Mouse (Mus musculus) lung, adult 2 months (tissue): ENCODE data around the gene Cbx2. TPM values are rescaled to one million over a fixed set of nuclear protein-coding genes. Genes with fewer than 3 reads are reported as not detected.

Experiments
- DNase-seq: peaks from one replicate; pipeline ENCODE4 v3.0.0; 2022
- H3K4me1 ChIP-seq: fragments of 200-500 bp; 2 replicates; pipeline ENCODE4 v1.6.1; 2011; ENCODE audit warnings: low read length; ENCODE audit not compliant: control insufficient read depth, insufficient read depth
- H3K4me3 ChIP-seq: fragments of 200-500 bp; replicated peaks from 2 replicates; pipeline ENCODE3; 2011; ENCODE audit warnings: low read depth, mild to moderate bottlenecking, control low read depth, low read length; ENCODE audit errors: extremely low read depth
- CTCF ChIP-seq: fragments of 200-500 bp; IDR thresholded peaks from 2 replicates; pipeline ENCODE4 v1.5.1; 2011; ENCODE audit warnings: mild to moderate bottlenecking, low read length, control low read depth; ENCODE audit not compliant: insufficient read depth
- POLR2A ChIP-seq: fragments of 200-500 bp; IDR thresholded peaks from 2 replicates; pipeline ENCODE4 v1.6.1; 2011; ENCODE audit warnings: low read depth, mild to moderate bottlenecking, control low read depth, low read length, borderline replicate concordance; ENCODE audit errors: extremely low read depth
- WGBS: fragments of 180-500 bp; shearing (Covaris S2); methylation state at CpG from one replicate; pipeline ENCODE4 v1.1.7; 2018; 5-methylcytosine and 5-hydroxymethylcytosine counted together
- polyA plus RNA-seq: library from polyadenylated mRNA; depleted of rRNA; stranded (reverse); fragments of >200 nt; gene quantifications from 2 replicates; pipeline ENCODE4 v1.2.3, GENCODE M21; 2012

Gene Cbx2
- polyA plus RNA-seq, 1 experiment = 4.4 TPM

DNA sequence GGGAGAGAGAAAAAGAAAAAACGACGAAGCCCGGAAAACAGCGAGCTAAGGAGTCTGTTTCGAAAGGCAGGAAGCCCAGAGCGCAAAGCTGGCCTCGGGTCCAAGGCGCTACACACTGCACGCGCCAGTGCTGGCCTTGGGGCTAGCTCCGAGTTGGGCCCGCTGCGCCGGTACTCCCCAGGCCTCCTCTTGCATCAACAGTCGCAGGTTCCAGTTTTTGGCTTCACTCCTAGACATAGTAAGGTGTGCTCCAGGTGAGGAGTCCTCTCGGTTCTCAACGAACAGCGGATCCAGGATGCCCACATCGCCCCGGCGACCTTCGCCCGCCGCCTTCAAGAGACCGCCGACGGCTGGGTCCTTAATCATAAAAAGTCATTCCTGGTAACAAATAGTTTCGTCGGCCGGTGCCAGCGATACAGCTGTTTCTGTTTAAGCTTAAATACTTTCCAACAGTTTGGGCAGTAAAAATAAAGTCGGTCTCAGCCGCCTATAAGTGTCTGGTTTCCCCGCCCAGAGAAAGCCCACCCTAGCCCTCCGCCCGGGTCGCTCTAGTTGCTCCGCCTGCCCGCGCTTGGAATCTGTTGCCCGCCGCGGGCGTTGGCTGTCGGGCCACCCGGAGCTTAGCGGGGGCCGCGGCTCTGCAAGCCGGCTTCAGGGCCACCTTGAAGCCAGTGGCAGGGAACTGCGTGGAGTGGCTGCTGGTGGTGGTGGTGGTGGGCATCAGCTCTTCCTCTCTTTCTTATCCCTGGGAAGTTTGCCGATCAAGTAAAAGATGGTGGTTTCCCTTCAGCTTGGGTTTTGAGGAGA, 19.9 kb downstream of the Cbx2 start:
- no peak for TF ChIP-seq POLR2A
- no peak for TF ChIP-seq CTCF
- Histone ChIP-seq H3K4me3 (no peak overlapping the region), H3K4me1 (peaks cover 23% of the 10 kb centered on the region)
- 7% methylated on average over 52 of the region's 52 CpGs for WGBS
- DNase-seq = no peak

DNA sequence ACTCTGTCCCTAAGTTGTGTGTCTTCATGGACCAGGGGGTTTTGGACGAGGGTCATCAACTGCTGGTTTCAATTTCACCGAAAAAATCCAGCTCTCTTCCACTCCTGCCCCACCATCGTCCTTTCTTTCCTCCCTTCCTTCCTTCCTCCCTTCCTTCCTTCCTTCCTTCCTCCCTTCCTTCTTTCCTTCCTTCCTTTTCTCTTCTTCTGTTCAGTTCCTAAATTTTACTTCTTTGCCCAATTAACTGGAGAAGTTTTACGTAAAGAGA, 20.4 kb downstream of the Cbx2 start:
- WGBS = 18% methylated on average over 4 of the region's 4 CpGs
- no peak for TF ChIP-seq POLR2A
- no peak for TF ChIP-seq CTCF
- DNase-seq = no peak
- Histone ChIP-seq H3K4me1 (peaks cover 23% of the 10 kb centered on the region), H3K4me3 (no peak overlapping the region)

DNA sequence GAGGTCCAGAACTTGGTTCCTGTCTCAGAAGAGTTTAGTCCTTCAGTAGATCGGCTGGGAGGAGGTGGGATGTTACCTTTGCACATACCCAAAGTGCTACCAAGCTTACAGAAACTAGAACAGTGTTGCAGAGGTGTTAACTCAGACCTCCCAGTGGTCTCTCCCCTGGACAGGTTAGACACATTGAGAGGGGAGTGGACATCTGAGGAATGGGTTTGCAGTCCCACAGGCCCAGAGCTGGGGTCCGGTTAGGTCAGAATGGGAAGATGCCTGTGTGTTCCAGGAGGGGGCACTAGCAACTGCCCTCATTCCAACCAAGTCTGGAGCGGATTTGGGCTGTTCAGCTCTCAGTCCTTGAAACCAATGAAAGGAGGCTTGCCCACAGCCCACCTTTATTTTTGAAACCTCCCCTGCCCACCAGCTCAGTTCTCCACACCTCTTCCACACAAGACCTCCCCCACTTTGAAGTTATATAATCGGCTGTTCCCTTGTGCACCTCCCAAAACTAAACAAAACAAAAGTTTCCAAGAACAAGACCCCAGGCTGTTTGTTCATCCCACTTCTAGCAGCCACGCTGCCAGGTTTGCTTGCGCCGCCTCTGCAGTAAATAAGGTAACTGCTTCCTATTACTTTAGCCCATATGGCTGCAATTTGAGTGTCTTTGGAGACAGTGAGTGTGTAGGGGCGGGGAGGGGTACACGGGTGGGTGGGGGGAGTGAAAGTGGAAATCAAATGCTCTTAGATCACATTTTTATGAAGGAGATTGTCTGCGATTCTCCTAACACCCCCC, 21.2 kb downstream of the Cbx2 start:
- WGBS = 11% methylated on average over 10 of the region's 10 CpGs
- peak; percentile 73 for TF ChIP-seq CTCF
- no peak for TF ChIP-seq POLR2A
- Histone ChIP-seq H3K4me3 (no peak overlapping the region), H3K4me1 (peaks cover 23% of the 10 kb centered on the region)
- no peak for DNase-seq

DNA sequence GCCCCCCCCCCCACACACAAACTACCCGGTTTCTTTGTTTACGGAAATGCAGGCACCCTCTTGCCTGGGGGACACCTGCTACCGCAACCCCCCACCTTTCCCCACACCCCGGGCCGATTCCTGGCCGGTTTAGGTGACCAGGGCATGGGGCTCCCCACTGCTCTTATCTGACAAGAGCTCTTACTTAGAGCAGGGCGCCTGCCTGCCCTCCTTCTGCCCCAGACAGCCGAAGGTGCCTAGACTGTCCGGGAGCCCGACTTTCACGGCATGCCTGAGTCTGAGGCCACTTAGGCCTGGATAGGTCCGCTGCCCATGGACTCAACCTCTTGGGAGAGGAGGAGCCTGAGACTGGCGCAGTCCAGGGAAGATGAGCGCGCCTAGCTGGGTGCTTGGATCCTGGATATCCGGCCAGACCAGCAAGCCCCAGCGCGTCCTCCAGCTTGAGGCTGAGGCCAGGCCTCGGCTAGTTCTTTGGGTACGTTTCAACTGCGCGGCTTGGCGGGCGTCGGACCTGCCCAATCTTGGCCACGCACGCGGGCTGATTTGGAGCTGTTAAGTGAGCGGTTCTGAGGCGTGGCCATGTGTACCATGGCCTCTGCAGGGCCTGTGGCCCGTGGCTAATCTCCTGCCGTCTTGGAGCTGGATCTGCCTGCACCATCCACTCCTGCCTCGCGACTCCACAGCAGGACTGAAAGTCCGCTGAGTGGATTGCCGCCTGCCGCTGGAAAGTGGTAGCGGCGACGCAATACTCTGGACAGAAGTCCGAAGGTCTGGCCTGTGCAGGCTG, 22.0 kb downstream of the Cbx2 start:
- Histone ChIP-seq H3K4me1 (peaks cover 23% of the 10 kb centered on the region), H3K4me3 (no peak overlapping the region)
- 8% methylated on average over 41 of the region's 41 CpGs for WGBS
- no peak for DNase-seq
- TF ChIP-seq CTCF (peak; percentile 17; the same call in 1 of the 2 replicates), POLR2A (no peak)

DNA sequence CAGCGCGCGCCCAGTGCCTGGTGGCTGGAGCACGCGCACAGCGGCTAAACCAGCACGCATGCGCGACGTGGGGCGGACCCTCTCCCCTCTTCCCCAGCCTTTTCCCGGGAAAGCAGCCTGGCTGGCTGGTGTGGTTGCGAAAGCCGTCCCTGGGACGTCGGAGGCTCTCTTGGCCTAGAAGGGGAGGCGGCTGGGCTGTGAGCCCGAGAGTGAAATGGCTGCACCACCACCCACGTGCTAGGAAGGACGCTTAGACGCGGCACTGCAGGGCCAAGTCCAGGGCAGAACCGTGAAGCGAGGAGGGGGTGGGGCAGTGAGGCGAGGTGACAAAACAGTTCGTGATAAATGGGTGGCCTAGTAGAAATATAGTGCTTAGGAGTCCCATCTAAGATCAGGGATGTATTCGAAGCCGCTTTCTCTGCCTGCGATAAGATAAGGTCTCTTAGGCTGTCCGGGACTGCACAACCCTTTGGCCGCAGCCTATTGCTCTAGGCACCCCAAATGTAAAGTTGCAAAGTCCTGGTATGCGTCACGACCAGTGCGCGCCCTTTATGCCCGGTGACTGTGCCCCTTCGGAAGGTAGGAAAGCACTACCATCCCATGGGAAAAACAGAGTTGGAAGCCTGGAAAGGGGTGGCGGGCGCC, 24.0 kb downstream of the Cbx2 start:
- TF ChIP-seq CTCF (no peak), POLR2A (no peak)
- no peak for DNase-seq
- Histone ChIP-seq H3K4me1 (peaks cover 13% of the 10 kb centered on the region), H3K4me3 (no peak overlapping the region)
- 3% methylated on average over 39 of the region's 39 CpGs for WGBS

DNA sequence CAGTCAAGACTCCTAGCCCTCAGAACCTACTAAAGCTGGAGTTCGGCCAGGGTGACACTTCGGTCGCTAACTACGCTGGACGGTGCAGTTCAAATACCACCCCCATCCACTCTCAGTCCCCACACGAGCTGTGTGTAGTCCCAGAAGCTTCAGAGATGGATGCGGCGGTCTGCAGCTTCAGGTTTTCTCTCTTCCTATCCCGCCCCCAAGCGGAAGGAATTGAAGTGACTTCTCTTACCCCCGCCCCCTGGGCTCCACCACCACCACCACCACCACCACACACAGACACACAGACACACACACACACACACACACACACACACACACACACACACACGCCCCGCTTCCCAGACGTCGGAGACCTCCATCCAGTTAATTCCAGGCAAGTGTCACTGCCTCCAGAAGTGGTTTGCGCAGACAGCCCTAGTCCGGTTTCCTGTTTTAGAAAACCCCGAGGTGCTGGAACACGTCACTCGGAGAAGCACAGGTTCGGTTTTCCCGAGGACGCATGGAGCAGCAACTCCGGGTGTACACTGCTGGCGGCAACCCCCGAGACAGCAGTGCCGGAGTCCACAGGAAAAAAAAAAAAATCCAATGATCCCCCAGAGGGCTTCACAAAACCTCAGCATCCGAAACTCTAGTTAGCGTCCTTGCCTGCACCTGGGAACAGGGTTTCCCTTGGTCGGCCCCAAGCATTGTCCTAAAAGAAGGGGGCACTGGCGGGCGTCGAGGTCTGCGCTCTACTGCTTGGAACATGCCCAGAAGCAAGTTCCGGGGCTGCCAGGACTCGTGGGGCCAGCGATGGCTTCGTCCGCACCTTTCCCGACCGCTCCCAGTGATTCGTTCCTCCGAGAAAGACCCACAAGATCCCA, 24.7 kb downstream of the Cbx2 start:
- no peak for DNase-seq
- H3K4me3 ChIP-seq = no peak overlapping the region
- peaks cover 14% of the 10 kb centered on the region for H3K4me1 ChIP-seq
- WGBS = 2% methylated on average over 43 of the region's 43 CpGs
- no peak for TF ChIP-seq POLR2A
- TF ChIP-seq CTCF = no peak

DNA sequence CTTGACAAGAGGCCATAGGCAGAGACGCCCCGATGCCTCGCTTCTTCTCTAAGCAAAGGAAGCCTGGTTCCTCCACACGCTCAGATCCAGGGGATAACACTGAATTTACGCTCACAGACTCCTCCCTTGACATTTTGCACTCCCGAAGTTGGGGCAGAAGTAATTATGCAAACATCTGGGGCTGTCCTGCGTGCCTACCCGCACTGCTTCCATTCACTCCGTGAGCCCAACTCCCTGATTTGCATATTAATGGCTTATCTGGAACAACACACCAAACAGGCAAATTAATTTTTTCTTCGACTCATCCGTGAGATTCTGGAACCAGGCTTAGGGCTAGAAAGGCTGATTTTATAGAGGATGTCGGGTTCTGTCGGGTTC, 25.4 kb downstream of the Cbx2 start:
- Histone ChIP-seq H3K4me1 (peaks cover 21% of the 10 kb centered on the region), H3K4me3 (no peak overlapping the region)
- TF ChIP-seq POLR2A (no peak), CTCF (no peak)
- DNase-seq = no peak
- WGBS = 3% methylated on average over 13 of the region's 13 CpGs

DNA sequence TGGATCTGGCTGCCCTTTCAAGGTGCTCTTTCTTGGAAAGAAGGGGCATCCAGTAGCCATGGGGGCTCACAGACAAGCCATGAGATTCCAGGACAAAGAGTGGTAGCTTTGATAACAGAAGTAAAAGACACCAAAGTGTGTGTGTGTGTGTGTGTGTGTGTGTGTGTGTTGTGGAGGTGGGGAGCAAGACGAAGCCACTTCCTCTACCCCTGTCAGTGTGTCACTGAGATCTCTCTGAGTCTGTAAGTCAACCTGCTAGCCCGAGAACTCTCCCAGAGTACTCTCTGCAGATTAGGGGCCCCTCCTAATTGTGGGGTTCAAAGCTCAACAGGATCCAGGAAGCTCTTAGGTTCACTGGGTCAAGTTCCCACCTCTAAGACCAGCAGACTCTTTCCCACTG, 27.6 kb downstream of the Cbx2 start:
- no peak overlapping the region for H3K4me3 ChIP-seq
- H3K4me1 ChIP-seq = peaks cover 17% of the 10 kb centered on the region
- 9% methylated on average over 2 of the region's 2 CpGs for WGBS
- TF ChIP-seq CTCF (no peak), POLR2A (no peak)
- DNase-seq = no peak

DNA sequence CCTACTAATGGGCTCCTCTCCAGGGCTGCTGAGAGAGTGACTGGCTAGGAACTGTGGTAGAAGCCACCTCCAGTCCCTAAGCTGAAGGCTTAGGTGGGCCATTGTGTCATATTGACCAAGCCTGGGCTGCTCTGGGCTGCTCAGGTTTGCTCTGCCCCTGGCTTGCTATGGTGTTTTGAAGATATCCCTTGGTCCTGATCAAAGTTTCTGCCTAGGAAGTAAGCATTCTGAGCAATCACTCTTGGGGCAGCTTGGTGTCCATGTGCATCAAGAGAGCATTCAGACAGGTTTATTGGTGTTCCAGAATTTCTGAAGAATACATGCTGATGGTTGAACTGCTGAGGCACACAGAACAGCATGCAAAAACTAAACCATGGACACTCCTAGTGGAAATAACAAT, 28.7 kb downstream of the Cbx2 start:
- H3K4me3 ChIP-seq = no peak overlapping the region
- H3K4me1 ChIP-seq = peaks cover 16% of the 10 kb centered on the region
- DNase-seq = no peak
- TF ChIP-seq CTCF (no peak), POLR2A (no peak)
